Mouse (Mus musculus) neutrophil, adult 59 days (primary cell): ENCODE measurements around the gene Rnf5. TPM values are rescaled to one million over a fixed set of nuclear protein-coding genes. Genes with fewer than 3 reads are reported as not detected.

ENCODE experiments used
- total RNA-seq, 2 experiments: library from RNA; stranded (reverse); gene quantifications; 1 replicate in 1 of 2; 2 replicates in 1 of 2; pipeline ENCODE4 v1.2.4; 2023

Gene Rnf5
- total RNA-seq = 10 to 100 TPM; 36.7 to 38.2 TPM

GRCm38 (mm10) chr17:34603375-34604060 is at the start of gene Rnf5:
Rnf5 (minus strand) TSS chr17:34603690.

GRCm38 (mm10) chr17:34646906-34647787 is 43.7 kb upstream of the Rnf5 start, which contains the start of gene Atf6b:
Atf6b (plus strand) TSS chr17:34647146.

DNA sequence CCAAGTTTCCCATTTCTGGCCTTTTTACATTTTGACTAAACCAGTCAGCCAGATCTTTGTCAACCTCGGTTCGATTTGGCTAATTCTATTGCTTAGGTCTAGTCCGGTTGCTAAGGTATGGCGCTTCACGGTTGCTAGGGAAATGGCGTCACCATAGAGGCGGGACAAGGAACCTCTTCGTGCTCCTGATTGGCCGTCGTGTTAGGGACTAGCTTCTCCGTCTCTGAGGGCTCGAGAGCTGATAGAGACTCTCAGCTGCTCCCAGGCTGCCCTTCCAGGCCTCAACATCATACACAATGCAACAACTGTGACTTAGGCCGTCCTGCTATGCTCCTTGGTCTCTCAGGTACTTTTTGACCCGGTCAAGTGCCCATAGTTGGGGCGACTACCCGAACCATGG is 41.1 kb upstream of the Rnf5 start, which contains the start of gene Fkbpl:
Gene Fkbpl (plus strand): TSS at position 157 of the 400 bp plus-strand sequence.

DNA sequence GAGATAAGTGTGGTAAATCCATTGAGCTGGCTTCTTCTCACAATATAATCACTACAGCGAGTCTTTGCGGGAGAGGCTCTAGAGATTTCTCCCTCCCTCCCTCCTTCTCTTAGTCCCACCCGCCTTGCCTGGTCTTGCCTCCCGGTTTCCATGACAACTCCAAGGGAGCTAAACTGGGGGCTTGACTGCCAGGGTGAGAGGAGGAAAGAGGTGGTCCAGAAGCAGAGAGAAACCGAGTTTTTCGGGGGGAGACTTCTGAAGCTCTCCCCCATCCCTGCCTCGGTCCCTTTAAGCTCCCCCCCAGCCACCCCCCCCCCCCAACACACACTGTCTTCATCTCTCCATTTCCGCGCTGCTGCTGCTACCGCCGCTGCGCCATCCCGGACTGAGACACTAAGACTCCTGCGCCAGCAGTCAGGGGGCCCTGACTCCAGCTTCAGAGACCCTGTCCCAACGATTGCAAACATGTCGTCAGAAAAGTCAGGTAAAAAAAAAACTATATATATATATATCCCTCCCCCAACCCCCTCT is 25.8 kb upstream of the Rnf5 start, which contains the start of gene Prrt1:
Gene Prrt1 (plus strand): TSS at position 313 of the 531 bp plus-strand sequence.

GRCm38 (mm10) chr17:34627943-34628643 is 24.6 kb upstream of the Rnf5 start, which contains the start of gene Ppt2:
Ppt2 (minus strand) TSS chr17:34628510.

DNA sequence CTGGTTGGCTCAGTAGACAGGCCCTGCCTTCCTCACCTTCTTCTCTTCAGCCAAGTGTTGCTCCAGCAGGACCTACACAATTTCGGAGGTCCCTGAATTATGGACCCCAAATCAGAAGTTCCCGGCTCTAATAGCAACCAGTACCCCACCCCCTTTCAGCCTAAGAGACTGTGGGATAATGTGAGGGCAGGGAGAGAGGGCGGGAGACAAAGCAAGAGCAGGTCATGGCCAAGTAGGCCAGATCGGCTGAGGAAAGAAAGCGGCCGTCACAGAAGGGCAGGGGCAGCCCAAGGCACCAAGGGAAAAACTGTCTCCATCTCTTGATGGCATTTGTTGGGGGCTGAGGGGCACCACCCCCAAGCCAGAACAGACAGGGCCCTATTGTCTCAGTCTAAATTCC is 12.4 kb upstream of the Rnf5 start, which contains the start of gene Egfl8:
Gene Egfl8 (minus strand): TSS at position 101 of the 400 bp plus-strand sequence.

DNA sequence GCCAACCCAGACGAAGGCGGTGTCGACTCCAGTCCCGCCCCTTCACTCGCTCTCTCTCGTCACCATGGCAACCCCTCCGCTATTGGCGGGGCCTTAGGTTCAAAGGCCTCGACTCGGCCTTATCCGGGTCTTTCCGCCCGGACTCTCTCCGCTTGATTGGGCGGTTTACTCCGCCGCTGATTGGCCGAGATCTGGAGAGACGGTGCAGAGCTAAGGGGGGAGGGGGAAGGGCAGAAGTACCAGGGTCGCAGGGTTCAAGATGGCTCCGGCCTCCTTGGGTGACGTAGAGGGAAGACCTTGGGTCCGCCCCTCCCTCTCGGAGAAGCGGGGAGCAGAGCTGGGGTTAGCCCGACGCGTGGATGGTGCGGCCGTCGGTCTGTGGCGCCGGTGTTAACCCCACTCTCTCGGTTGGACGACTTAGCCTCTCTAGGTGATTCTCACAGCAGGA is 595 bp upstream of the Rnf5 start, which contains the start of gene Agpat1:
Gene Agpat1 (plus strand): TSS at position 202 of the 448 bp plus-strand sequence.

DNA sequence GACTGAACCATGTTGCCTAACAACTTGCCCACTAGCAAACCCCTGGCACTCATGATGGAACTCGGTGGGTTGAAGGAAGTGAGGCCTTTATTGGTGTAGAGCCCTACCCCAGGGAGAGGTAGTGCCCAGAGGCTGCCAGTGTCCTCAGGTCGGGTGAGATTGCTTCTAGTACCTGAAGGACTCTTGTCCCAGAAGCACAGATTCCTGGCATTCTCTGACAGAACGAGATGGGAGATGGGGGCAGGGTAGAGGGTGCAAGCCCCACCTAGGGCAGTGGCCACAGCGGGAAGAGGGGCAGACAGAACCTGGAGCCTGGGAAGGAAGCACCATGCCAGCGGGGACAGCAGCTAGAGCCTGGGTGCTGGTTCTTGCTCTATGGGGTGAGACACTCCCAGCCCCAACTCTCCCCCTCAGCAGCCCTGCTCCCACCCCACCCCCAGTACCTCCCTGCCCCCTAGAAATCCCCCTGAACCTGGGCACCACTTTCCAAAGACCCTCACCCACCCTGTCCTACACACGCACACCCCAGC is 5.9 kb downstream of the Rnf5 start, which contains the start of gene Ager:
Gene Ager (plus strand): TSS at position 297 of the 530 bp plus-strand sequence.

DNA sequence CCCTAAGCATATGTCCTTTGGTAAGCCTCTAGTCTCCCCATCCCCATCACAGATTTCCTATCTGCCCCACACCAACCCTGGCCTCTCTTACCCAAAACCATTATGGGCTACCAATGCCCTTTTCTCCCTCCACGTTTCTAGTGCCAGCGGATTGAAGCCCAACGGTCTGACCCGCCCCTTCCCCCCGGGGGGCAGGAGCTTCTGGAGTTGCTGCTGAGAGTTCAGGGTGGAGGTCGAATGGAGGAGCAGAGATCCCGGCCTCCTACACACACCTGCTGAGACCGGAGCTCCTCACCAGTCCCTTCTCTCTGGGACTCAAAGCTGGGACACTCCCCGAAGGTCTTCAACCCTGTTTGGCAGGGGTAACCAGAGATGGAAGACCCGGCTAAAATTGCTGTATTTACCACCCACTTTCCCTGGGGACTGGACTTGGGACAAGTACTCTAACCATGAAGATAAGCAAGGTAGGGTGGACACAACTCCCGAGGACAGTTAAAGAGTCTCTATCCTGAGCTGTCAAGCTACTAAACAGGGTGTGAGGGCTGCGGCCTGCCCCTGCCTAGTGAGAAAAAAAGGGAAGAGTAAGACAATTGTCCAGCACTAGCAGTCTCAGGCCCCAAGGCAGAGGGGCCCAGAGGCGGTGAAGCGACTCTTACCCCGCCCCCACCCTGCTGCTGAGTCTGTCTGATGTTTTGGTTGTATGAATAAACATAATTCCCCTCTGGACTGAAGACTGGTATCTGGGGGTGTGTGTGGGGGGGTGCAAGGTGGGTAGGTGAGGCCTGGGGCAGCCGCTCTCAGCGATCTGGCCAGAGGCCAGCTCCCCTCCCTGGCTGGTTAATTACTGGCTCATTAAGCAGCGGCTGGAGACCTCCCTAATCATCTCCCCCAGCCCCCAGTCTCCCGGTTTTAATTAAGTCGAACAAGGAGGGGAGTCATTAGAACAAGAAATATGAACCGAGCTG is 12.2 kb downstream of the Rnf5 start, which contains the start of gene Pbx2:
Gene Pbx2 (plus strand): TSS at position 238 of the 965 bp plus-strand sequence.

DNA sequence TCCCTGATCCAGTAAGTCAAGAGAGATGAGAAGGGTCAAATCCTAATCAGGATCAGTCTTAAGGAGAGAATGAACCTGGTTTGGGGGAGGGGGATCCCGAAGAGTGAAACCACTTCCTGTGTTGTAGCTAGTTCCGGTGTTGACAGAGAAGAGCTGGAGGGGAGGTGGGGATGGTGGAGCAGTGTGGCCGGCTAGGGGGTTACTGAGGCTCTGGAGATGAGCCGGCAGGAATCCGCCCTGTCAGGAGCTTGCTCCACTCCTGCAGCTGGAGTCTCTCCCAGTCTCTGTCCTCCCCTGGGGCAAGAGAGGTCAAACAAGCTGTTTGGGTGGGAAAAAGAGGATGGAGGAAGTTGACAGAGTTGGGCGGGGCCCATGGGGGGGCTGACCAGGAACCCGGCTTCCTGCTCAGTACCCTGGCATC is 13.8 kb downstream of the Rnf5 start, which contains the start of gene Gpsm3:
Gene Gpsm3 (plus strand): TSS at position 126 of the 421 bp plus-strand sequence.

GRCm38 (mm10) chr17:34564003-34564421 is 39.5 kb downstream of the Rnf5 start, which contains the start of gene Notch4:
Notch4 (plus strand) TSS chr17:34564268.

Other genes starting within 250 kb of the Rnf5 start
- 1 to 10 TPM; 3.3 TPM for gene Btnl2, start 248.9 kb downstream of the Rnf5 start, total RNA-seq
- gene Btnl1, start 226.6 kb downstream of the Rnf5 start, total RNA-seq = not detected
- under 1 TPM; 0.57 to 0.69 TPM for gene BC051142, start 204.9 kb downstream of the Rnf5 start, total RNA-seq
- not detected for gene Btnl4, start 126.4 kb downstream of the Rnf5 start, total RNA-seq
- not detected for gene Btnl6, start 86.3 kb downstream of the Rnf5 start, total RNA-seq
- under 1 TPM; 0.22 to 0.87 TPM for gene Notch4, start 39.4 kb downstream of the Rnf5 start, total RNA-seq
- 100 to 1,000 TPM; 393 to 441 TPM for gene Gpsm3, start 13.9 kb downstream of the Rnf5 start, total RNA-seq
- 10 to 100 TPM; 83.0 to 93.9 TPM for gene Pbx2, start 12.4 kb downstream of the Rnf5 start, total RNA-seq
- 1 to 10 TPM; 7.1 to 8.5 TPM for gene Ager, start 5.8 kb downstream of the Rnf5 start, total RNA-seq
- gene Agpat1, start 572 bp upstream of the Rnf5 start, total RNA-seq = 10 to 100 TPM; 49.9 to 51.8 TPM
- gene Egfl8, start 12.3 kb upstream of the Rnf5 start, total RNA-seq = 1 to 10 TPM; 2.7 to 7.8 TPM
- gene Ppt2, start 24.8 kb upstream of the Rnf5 start, total RNA-seq = 10 to 100 TPM; 33.7 to 40.0 TPM
- gene Prrt1, start 25.8 kb upstream of the Rnf5 start, total RNA-seq = under 1 TPM in 1 of 2 experiments, not detected in 1; 0.53 TPM
- 10 to 100 TPM in 1 of 2 experiments, 1 to 10 TPM in 1; 9.7 to 16.6 TPM for gene Fkbpl, start 41.1 kb upstream of the Rnf5 start, total RNA-seq
- 10 to 100 TPM; 61.2 to 71.9 TPM for gene Atf6b, start 43.5 kb upstream of the Rnf5 start, total RNA-seq
- gene Tnxb, start 66.8 kb upstream of the Rnf5 start, total RNA-seq = under 1 TPM in 1 of 2 experiments, not detected in 1; 0.07 TPM
- 1 to 10 TPM in 1 of 2 experiments, under 1 TPM in 1; 0.38 to 1.2 TPM for gene C4b, start 140.2 kb upstream of the Rnf5 start, total RNA-seq
- not detected for gene Cyp21a1, start 200.9 kb upstream of the Rnf5 start, total RNA-seq
- gene Stk19, start 233.3 kb upstream of the Rnf5 start, total RNA-seq = 10 to 100 TPM; 39.4 to 40.7 TPM
- gene Dxo, start 233.3 kb upstream of the Rnf5 start, total RNA-seq = 10 to 100 TPM; 46.2 to 53.2 TPM
- gene Skiv2l, start 246.5 kb upstream of the Rnf5 start, total RNA-seq = 10 to 100 TPM; 83.2 to 91.6 TPM
- 10 to 100 TPM; 24.1 to 27.8 TPM for gene Nelfe, start 246.7 kb upstream of the Rnf5 start, total RNA-seq